Mouse (Mus musculus): Measurements from ENCODE around the gene Hnrnpa2b1.
"Not testable (repeated sequence)": the region's sequence is repeated elsewhere in the genome, so short reads cannot be mapped to it uniquely, and the experiment has no call there.

Hnrnpa2b1 gene
- long read RNA-seq, experiment 1, transcript Hnrnpa2b1-210 (10 exons, 1,518 nt), result major isoform, 5 of 50 reads
- long read RNA-seq, experiment 1, transcript Hnrnpa2b1-204 (11 exons, 1,638 nt), result major isoform, 5 of 50 reads
- long read RNA-seq, experiment 1, partial matches to known transcripts, result 27 of 50 reads
- long read RNA-seq, experiment 1, other reads (novel, unspliced or antisense), result 7 of 50 reads
- long read RNA-seq, experiment 2, transcript Hnrnpa2b1-210 (10 exons, 1,518 nt), result minor isoform, 9 of 54 reads
- long read RNA-seq, experiment 2, transcript Hnrnpa2b1-204 (11 exons, 1,638 nt), result major isoform, 11 of 54 reads
- long read RNA-seq, experiment 2, partial matches to known transcripts, result 22 of 54 reads
- long read RNA-seq, experiment 2, other reads (novel, unspliced or antisense), result 9 of 54 reads

DNA sequence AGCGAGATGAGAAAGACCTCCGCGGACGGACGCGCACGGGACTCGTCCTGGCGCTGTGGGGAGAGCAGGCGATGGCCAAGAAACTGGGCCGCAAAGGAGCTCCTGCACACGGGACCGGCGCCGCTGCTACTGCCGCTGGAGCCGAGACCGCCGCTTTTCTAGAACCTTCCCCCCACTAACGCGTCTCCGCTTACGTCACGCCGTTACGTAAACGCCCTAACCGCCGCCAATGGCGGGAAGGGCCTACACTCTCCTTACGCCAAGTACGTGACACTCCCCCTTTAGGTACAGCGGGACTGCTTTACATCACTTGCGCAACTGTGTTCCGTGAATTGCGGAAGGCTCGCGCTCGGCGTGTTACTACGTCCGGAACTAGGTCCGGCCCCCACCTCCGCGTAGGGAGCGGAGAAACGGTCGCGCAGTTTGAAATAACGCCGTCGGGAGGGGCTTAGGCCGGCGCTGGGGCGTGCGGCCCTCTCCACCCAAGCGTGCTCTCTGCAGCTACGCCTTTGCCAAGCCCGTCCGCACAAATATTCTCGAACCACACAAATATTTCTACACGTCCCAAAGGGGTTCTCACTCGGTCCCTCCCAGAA, at the start of gene Hnrnpa2b1:
Hnrnpa2b1 (minus strand) TSS at position 180 of the 596 bp plus-strand sequence.
- intact Hi-C loops (cut with DNase I), result loop anchor here (10.0 kb wide), 1 partner anchor 85 kb away; no protein-coding TSS in a partner anchor

DNA sequence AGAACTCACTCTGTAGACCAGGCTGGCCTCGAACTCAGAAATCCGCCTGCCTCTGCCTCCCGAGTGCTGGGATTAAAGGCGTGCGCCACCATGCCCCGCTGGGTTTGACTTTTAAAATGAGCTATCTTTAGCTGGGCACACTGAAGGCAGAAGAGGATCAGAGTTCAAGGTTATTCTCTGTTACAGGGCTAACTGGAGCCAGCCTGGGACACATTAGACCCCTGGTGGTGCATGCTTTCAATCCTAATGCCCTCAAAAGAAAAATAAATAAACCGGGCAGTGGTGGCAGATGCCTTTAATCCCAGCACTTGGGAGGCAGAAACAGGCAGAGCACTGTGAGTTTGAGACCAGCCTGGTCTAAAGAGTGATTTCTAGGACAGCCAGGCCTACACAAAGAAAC, 45.2 kb upstream of the Hnrnpa2b1 start:
- intact Hi-C loops (cut with DNase I), result loop anchor here (5.0 kb wide), 1 partner anchor 67 kb away; no protein-coding TSS in a partner anchor

DNA sequence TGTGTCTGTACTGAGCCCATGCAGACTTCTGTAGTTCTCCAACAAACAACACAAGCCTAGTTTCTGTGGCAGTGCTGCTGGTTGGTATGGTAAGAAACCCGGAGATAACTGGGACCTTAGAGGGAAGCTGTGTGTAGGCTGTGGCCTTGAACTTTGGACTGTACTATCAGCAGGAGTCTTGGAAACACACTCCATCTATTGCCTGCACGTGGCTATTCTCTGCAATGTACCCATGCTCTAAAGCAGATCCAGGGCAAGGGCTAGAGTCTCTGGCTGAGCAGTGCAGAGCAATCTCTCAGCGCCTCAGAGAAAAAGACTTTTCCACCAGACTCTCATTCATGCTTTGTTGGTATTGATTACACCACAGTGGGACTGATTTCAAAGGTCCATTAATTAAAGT, 44.1 kb upstream of the Hnrnpa2b1 start:
- intact Hi-C loops (cut with DNase I), result loop anchor here (5.0 kb wide), 1 partner anchor 69 kb away; no protein-coding TSS in a partner anchor

DNA sequence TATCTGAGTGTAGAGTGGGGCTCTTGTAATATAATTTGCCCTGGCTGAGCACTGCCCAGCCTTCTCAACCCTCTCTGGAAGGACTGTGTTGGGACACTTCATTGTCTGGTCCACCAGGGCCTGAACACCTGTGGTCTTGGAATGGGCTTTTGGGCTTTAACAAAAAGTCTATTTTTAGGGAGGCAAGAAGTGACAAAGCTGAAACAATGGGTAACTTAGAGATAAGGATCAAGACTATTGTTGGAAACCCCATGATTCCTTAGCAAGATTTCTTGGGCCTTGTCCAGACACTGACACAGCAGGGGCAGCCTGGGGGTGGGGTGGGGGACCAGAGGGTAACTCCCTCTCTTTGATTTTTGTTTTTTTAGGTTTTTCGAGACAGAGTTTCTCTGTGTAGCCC, 41.3 kb upstream of the Hnrnpa2b1 start:
- intact Hi-C loops (cut with DNase I), result loop anchor here (5.0 kb wide), 1 partner anchor 71 kb away; no protein-coding TSS in a partner anchor

DNA sequence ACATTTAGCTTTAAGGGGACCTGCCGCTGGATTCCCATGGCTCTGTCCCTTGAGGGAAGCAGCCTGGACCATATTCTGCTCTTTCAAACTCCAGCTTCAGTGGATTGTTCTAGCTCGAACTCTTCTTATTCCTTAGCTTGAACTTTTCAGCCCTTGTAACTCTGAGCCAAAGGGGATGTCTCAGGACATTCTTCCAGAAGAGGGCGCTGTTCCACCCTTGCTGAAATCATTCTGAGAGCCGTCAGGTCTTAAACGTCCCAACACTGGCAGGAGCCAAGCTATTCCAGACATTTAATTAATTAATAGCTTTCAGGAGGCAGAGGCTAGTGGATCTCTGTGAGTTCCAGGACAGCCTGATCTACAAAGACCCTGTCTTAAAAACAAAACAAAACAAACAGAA, 40.4 kb upstream of the Hnrnpa2b1 start:
- intact Hi-C loops (cut with DNase I), result loop anchor here (5.0 kb wide), 1 partner anchor 72 kb away; no protein-coding TSS in a partner anchor

DNA sequence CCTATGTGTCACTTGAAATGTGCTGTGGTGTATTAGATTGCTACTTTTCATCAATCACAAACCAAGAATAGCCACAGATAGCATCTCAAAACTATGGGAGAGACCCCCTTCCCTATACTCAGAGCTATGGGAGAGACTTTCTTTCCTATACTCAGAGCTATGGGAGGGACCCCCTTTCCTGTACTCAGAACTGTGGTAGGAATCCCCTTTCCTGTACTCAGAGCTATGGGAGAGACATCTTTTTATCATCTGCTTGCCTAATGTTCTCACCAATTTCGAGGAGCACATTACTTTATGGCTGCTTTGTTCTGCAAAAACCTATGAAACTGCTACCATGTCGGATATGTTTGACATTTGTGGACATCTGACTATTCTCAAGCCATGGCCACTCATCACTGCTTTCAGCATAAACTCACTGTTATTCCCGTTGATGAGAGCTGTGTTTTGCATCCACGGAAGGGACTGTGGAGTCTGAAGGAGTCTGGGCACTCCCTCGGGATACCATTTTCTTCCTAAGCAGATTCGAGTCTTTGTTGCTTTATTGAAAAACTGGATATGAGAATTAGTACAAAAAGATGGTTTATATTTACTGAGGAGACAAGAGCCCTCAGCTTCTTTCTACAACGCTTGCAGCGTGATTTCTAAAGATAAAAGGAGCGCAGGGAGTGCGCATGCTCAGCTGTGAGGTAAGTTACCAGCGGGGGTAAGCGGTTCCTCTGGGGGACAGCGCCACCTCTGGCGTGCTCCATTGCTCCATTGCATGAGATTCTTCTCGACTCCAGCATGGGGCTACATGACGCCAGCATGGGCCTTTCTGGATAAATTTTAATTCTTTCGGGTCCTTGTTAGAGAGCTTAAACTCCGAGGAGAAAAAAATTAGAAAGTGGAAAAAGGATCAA, 39.3 kb upstream of the Hnrnpa2b1 start:
- intact Hi-C loops (cut with DNase I), result loop anchor here (1.0 kb wide), 1 partner anchor 125 kb away; no protein-coding TSS in a partner anchor

DNA sequence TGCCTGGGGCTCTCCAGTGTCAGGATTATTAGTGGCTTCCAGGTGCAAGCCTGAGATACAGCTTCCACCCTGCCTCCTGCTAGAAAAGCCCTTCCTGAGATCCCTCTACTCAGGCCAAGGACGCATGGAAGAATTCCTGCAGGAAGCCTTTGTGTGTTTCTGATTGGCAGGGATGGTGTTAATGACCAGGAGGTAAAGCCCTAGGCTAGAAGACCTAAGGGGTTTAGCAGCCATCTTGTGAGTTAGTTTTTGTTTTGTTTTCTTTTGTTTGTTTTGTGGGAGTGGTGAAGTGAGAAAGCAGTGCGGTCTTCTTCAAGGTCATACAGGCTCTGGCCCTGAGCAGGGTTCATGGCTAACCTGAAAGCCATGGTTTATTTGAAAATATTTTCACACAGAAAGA, 37.9 kb upstream of the Hnrnpa2b1 start:
- intact Hi-C loops (cut with DNase I), result no loop called here

DNA sequence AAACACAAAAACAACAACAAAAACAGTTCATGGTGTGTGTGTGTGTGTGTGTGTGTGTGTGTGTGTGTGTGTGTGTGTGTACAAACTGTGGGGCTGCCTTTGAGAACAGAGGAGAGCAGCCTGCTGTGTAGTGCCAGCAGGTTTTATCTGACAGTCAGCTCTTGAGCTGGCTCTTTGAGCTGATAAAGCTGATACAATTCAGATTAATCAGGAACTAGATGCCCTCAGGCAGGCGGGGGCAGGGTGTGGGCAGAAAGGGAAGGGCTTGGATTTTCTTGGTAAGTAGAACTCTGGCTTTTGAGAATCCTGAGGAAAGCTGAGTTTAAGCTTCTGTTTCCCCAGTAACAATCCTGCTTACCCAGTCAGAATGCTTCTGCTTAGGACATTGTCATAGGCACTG, 36.0 kb upstream of the Hnrnpa2b1 start:
- intact Hi-C loops (cut with DNase I), result no loop called here

DNA sequence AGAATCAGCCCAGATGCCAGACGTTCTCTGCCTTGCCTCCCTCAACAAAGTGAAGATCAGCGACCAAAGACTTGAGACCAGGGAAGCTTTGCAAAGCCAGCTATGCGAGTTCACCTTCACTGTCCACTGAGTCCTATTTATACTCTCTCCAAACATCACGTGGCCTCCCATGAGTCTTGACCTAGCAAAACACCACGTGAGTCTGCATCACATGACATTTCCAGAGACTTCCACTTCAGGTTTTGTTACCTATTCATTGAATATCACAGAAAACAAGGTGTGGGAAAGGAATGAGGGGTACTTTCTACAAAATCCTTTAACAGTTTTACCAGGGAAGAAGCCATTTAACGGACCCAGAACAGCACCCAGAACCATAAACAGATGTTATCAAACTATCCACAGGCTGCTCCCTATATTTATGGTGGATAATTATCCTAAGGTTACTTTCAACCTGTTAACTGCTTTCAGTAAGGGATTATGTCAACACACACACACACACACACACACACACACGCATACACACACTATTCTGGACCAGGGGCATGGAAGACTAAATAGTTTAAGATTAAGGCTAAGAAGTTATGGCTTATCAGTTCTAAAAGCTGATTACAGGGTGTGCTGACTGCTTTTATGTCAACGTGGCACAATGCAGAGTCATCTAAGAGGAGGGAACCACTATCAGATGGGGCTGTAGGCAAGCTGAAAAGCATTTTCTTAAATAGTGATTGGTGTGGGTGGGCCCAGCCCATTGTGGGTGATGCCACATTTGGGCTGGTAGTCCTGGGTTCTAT, 27.8 kb upstream of the Hnrnpa2b1 start:
- intact Hi-C loops (cut with DNase I), result no loop called here

DNA sequence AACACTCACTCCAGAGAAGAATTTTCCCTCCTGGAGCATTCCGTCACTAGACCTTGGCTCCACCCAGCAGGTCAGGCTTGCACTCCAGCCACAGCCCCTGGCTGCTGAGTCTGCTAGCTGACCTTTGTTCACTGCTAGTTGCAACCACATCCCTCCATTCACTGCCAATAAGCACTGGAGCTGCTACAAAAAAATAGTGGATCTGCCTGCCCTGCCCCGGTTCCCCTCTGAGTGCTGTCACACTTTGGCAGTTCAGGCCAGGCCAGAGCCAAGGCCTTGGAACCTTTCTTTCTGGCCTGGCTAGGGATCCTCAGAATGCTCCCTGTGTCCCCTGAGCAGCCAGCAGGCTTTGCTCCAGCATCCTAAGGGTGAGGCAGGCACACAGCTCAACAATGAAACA, 20.1 kb upstream of the Hnrnpa2b1 start:
- intact Hi-C loops (cut with DNase I), result no loop called here

DNA sequence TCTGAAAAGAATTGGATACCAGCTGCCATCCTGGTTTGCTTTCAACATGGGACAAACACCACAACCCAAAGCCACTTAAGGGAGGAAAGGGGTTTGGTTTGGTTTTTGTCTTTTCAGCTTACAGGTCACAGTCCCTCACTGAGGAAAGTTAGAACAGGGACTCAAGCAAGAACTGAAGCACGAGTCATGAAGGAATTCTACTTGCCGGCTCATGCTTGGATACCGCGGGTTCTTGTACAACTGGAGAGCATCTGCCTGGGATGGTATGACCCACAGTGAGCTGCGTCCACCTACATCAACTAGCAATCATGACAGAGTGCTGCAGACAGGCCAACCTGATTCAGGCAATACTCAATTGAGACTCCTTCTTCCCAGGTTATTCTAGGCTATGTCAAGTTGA, 17.0 kb upstream of the Hnrnpa2b1 start:
- intact Hi-C loops (cut with DNase I), result no loop called here

DNA sequence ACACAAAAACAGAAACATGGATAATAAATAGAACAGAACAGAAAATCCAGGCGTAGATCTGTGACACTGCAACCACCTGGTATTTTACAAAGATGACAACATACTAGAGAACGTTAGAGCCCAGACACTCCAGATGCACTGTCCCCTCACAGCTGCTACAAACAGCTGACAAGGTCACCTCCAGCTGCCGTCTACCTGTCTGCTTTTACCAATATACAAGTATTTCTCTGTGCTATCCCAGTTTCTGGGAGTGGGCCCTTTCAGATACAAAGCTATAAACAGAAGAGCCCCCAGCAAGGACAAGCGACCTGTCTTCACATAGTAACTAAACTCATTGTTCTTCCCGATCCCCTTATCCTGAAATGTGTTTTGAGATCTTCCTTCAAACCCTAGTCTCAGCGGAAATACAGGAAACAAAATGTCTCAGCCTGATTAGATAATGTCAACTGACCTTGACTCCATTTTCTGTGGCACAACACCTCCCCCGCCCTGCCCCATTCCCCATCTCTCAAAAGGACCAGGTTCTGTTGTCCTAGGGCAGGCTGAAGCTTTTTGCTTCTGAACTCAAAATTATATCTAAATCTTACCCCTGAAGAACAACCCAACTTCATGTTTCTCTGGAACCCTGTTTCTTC, 16.5 kb upstream of the Hnrnpa2b1 start:
- intact Hi-C loops (cut with DNase I), result no loop called here

DNA sequence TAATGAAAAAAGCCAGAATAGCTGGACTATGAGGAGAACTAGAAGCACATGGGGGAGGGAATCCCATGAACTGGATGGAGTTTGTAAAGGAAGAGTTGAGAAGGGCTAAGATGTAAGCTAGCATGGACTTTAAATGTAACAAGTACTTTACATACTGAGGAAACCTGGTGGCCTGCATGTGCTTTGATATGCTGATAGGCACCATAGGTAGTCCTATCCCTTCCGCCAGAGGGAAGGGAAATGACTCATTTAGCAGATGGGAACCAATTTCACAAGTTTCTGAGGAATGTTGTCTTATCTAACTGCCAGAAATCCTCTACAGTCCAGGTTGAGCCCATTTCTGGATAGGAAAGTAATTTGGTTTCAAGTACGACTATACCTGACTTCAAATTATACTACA, 16.0 kb upstream of the Hnrnpa2b1 start:
- intact Hi-C loops (cut with DNase I), result no loop called here

DNA sequence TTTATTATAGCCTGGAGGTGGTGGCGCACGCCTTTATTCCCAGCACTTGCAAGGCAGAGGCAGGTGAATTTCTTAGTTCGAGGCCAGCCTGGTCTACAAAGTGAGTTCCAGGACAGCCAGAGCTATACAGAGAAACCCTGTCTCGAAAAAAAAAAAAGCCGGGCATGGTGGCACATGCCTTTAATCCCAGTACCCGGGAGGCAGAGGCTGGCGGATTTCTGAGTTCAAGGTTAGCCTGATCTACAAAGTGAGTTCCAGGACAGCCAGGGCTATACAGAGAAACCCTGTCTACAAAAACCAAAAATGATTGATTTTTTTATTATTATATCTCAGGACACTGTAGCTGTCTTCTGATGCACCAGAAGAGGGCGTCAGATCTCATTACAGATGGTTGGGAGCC, 14.9 kb upstream of the Hnrnpa2b1 start:
- intact Hi-C loops (cut with DNase I), result not testable (repeated sequence)

DNA sequence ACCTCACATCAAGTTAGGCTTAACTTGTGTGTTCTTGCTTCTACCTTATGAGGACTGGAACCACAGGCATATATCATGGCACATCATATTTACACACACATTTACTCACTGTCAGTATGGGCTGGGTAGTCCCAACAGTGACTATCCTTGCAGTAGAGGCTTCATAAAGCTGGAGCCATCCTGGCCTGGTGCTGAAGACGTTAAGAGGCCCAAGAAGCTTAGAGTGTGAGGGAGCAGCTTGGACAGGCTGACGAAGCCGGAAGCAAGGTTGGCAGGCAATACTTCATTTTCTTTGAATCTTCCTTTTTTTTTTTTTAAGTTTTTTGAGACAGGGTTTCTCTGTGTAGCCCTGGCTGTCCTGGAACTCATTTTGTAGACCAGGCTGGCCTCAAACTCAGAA, 14.2 kb upstream of the Hnrnpa2b1 start:
- intact Hi-C loops (cut with DNase I), result no loop called here

DNA sequence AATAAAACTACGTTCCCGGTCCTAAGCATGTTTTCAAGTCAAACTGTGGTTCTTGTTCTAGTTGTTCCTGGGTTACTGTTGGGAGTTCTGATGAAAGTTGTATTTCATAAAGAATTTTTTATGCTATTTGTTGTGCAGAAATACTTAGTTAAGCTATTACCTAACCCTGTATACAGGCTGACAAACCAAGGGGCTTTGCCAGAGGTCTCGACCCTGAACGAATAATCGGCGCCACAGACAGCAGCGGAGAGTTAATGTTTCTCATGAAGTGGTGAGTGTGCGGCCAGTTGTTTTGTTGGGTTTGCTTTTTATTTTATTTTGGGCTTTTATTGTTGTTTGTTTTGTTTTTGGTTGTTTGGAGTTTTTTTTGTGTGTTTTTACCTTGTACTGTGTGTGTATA, 11.9 kb upstream of the Hnrnpa2b1 start:
- intact Hi-C loops (cut with DNase I), result no loop called here

DNA sequence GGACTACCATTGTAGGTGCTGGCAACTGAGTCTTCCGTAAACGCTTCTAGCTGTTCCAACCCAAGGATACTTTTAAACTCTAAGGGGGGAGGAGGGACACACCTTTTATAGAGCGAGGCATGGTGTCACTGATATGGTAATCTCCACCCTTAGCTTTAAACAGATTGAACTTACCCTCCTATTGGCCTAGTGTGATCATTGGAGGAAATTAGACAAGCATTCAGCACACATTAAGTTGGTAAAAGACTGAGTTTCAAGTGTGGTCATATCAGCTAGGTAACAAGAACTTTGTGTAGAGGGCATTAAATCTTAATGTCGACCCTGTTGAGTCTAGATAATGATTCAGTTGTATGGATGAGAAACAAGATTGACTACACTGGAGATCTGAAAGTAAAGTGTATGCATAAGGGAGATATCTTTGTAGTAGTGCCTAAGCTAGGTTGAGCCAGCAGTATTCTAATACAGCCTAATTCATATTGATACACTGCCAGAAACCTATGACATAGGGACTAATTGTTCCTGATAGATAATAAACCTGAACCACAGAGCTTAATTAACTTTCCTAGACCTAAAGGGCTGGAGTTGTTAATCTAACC, 9.5 kb upstream of the Hnrnpa2b1 start:
- intact Hi-C loops (cut with DNase I), result loop anchor here (10.0 kb wide), 1 partner anchor 94 kb away; no protein-coding TSS in a partner anchor

DNA sequence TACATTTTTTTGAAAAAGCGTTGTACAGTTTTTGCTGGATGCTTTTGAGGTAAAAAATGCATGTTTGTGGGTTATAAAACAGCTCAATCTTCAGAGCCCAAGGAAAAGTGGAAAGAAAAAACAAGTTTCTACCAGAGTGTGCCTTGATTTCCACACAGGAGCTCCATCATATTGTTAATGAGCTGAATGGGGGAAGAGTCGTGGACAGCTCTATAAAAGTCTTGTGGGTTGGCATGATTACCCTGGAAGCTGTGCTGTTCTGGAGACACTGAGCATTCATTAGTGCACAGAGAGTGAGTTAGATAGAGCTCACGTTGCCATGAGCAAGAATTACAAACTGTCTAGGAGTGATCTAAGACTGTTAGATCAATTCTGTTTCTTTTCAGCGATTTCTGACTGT, 2.5 kb upstream of the Hnrnpa2b1 start:
- intact Hi-C loops (cut with DNase I), result loop anchor here (10.0 kb wide), 1 partner anchor 87 kb away; no protein-coding TSS in a partner anchor

DNA sequence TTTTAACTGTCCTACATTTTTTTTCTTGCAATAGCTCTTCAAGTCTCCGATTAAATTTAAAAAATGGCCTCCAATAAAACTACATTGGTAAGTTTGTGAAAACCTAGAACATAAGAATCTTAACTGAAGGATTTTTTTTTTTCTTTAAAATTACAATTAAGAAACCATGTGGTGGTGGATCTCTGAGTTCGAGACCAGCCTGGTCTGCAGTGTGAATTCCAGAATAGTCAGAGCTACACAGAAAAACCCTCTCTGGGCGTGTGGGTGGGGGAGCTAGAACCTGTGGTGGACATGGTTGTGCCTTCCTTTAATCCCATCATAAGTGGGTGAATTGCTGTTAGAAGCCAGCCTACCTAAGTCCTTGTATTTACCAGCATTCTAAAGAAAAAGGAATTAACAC, 2.1 kb upstream of the Hnrnpa2b1 start:
- intact Hi-C loops (cut with DNase I), result loop anchor here (10.0 kb wide), 1 partner anchor 87 kb away; no protein-coding TSS in a partner anchor

DNA sequence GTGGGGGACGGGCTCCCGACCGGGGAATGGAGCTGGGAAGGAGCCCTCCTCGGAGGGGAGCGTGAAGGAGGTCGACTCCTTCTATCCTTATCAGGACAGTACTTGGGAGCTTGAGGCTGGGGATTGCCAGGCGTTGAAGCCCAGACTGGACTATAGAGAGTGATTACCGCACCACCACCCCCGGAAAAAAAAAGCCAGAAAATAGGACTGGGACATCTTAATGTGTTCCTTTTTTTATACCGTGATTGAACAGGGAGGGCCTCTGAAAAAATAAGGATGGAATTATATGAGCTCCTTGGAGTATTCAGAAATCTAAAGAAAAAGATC, 1.4 kb upstream of the Hnrnpa2b1 start:
- intact Hi-C loops (cut with DNase I), result loop anchor here (10.0 kb wide), 1 partner anchor 86 kb away; no protein-coding TSS in a partner anchor

Measured in adrenal gland (tissue).